Mouse (Mus musculus) megakaryocyte, embryonic 14.5 days (primary cell): Measurements from ENCODE around the gene Nedd8. TPM values are rescaled to one million over a fixed set of nuclear protein-coding genes. Genes with fewer than 3 reads are reported as not detected.

ENCODE experiments used
- H3K27me3 ChIP-seq: replicated peaks from 2 replicates; pipeline ENCODE3; 2012; ENCODE audit warnings: inconsistent platforms
- H3K36me3 ChIP-seq: replicated peaks from 2 replicates; pipeline ENCODE3; 2012; ENCODE audit warnings: low read length, inconsistent platforms, mixed read lengths
- H3K4me1 ChIP-seq: 2 replicates; pipeline ENCODE4 v1.6.1; 2012; ENCODE audit warnings: inconsistent platforms
- H3K4me3 ChIP-seq: replicated peaks from 2 replicates; pipeline ENCODE3; 2012; ENCODE audit warnings: moderate library complexity, mild to moderate bottlenecking, inconsistent platforms
- H3K9me3 ChIP-seq: 2 replicates; pipeline ENCODE4 v1.6.1; 2012; ENCODE audit warnings: inconsistent platforms
- FLI1 ChIP-seq: IDR thresholded peaks from 2 replicates; pipeline ENCODE4 v1.6.1; 2012; ENCODE audit warnings: low read length, inconsistent platforms, mixed read lengths
- GATA1 ChIP-seq: IDR thresholded peaks from 3 replicates; pipeline ENCODE4 v1.6.1; 2012; ENCODE audit warnings: mixed read lengths, low read length, inconsistent platforms, borderline replicate concordance
- polyA plus RNA-seq: library from polyadenylated mRNA; stranded (reverse); fragments of >175 nt; gene quantifications from 2 replicates; pipeline ENCODE4 v1.2.3, GENCODE M21; 2012; ENCODE audit warnings: low replicate concordance; ENCODE audit not compliant: insufficient read depth

The Nedd8 gene
- polyA plus RNA-seq, 1 experiment, result 102 TPM

DNA sequence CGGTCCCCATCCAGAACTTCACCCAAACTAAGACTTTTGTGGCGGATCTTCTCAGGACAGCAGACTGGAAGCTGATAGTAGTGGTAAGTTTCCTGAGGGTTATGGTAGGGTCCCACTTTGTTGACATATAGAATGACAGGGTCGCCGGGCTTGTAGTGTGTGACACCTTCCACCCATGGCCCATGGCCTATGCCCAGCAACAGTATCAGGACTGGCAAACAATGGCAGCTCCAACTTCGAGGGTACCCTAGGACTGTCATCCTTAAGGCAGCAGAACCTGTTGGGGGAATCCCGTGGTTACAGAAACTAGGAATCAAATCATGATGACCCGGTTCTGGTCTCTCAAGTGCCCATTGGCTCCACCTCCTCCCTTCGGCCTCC is 29.3 kb downstream of the Nedd8 start:
- no peaks in the 10 kb centered on the region for H3K9me3 ChIP-seq
- H3K4me1 ChIP-seq, result peaks cover 57% of the 10 kb centered on the region
- no peak for TF ChIP-seq GATA1
- no peak for TF ChIP-seq FLI1
- peak overlapping the region; percentile 96 for H3K4me3 ChIP-seq
- peaks cover 61% of the 10 kb centered on the region for H3K36me3 ChIP-seq
- H3K27me3 ChIP-seq, result no peaks in the 10 kb centered on the region

DNA sequence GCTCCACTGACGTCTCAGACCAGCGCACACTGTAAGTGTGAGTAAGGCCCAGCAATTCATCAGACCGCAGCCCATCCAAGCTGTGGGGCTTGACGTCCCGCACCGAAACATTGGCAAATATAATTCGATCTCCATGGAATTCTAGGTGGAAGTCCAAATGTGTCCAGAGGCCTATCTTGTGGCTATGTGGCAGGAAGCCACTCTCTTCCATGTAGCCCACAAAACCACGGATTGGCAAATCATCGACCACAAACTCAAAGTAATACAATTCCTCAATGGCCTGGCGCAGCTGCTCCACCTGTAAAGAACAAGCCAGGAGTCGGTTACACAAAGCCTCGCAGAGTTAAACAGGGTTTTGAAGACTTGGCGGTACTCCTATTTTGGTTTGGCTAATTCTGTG is 30.6 kb downstream of the Nedd8 start:
- Histone ChIP-seq H3K27me3 (no peaks in the 10 kb centered on the region), H3K4me1 (peaks cover 61% of the 10 kb centered on the region), H3K4me3 (no peak overlapping the region), H3K9me3 (no peaks in the 10 kb centered on the region), H3K36me3 (peaks cover 60% of the 10 kb centered on the region)
- TF ChIP-seq FLI1, result no peak
- no peak for TF ChIP-seq GATA1

DNA sequence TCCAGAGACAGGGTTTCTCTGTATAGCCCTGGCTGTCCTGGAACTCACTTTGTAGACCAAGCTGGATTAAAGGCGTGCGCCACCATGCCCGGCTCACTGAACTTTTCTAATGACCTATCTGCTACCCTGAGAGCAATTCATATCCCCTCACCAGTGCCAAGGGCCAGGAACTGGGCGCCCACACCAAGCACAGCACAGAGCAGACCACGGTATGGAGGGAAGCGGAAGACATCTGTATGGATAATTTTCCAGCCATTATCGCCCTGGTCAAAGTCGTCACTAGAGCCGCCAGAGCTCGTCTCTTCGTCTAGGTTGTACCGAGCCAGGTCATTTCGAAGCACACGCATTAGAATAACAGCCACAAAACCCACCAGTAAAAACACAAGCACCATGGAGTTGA is 31.1 kb downstream of the Nedd8 start:
- Histone ChIP-seq H3K4me3 (no peak overlapping the region), H3K36me3 (peaks cover 60% of the 10 kb centered on the region), H3K27me3 (no peaks in the 10 kb centered on the region), H3K4me1 (peaks cover 61% of the 10 kb centered on the region), H3K9me3 (no peaks in the 10 kb centered on the region)
- no peak for TF ChIP-seq FLI1
- no peak for TF ChIP-seq GATA1

- H3K9me3 ChIP-seq, result no peaks in the 10 kb centered on the region
- TF ChIP-seq FLI1, result no peak
- no peak for TF ChIP-seq GATA1
- H3K27me3 ChIP-seq, result no peaks in the 10 kb centered on the region
- peaks cover 63% of the 10 kb centered on the region for H3K4me1 ChIP-seq
- H3K36me3 ChIP-seq, result peaks cover 74% of the 10 kb centered on the region
- peak within 1 kb of the TSS; percentile 14 for H3K4me3 ChIP-seq
These were observed 34.1 kb downstream of the Nedd8 start, which contains the start of gene Gm49378 for GRCm38 (mm10) chr14:55637795-55638194. Gene Gm49378, minus strand, starts transcription at chr14:55637895.

- Histone ChIP-seq H3K4me3 (peak within 1 kb of the TSS; percentile 98), H3K4me1 (peaks cover 42% of the 10 kb centered on the region), H3K9me3 (no peaks in the 10 kb centered on the region), H3K36me3 (peaks cover 84% of the 10 kb centered on the region), H3K27me3 (no peaks in the 10 kb centered on the region)
- TF ChIP-seq FLI1, result no peak
These were observed 36.4 kb downstream of the Nedd8 start, which contains the start of gene Ipo4 for GRCm38 (mm10) chr14:55635523-55636007. Gene Ipo4, minus strand, starts transcription at chr14:55635957.

DNA sequence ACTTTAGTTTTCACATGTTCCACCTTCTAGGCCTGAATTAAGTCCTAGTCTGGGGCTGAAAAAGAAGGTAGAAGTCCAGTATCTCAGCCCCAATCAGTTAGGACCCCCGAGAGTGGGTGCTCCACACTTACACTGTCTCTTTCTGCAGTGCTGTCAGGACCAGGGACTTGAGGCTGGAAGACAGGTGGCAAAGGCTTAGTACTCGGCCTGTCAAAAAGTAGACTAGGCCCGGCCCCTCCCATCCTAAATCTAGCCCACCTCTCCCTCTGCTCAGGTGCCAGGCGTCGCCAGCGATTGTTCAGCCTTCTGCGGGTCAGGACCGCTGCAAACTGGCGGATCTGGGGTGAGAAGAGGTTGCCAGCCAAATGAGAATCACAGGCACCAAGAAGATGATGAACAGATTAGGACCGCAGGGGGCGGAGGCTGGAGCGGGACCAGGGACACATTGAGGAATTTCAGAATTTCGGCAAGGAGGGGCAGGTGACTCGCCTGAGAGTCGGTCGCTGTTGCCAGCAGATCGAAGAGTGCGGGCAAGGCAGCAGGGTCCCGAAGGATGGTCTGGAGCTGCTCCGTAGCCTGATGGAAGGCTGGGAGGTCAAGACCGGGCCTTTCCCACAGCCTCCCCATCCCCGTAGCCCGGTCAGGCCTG is 36.9 kb downstream of the Nedd8 start:
- Histone ChIP-seq H3K27me3 (no peaks in the 10 kb centered on the region), H3K36me3 (peaks cover 84% of the 10 kb centered on the region), H3K9me3 (no peaks in the 10 kb centered on the region), H3K4me3 (peak overlapping the region; percentile 98), H3K4me1 (peaks cover 37% of the 10 kb centered on the region)
- TF ChIP-seq FLI1, result no peak
- TF ChIP-seq GATA1, result no peak

DNA sequence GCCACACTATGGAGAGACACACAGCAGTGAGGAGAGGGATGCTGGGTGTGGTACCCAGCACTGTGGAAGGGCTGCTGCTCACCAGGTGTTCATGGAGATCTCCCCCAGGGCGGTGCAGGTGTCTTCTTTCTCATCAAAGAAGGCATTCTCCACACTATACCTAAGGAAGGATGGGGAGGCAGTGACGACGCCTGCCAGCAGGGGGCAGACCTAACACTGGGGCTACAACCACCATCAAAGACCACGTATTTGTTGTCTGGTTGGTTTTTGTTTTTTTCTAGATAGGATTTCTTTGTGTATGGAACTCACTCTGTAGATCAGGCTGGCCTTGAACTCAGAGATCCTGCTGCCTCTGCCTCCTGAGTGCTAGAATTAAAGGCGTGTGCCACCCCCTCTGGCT is 42.6 kb downstream of the Nedd8 start:
- no peaks in the 10 kb centered on the region for H3K27me3 ChIP-seq
- no peak for TF ChIP-seq GATA1
- no peak for TF ChIP-seq FLI1
- peaks cover 16% of the 10 kb centered on the region for H3K4me1 ChIP-seq
- H3K4me3 ChIP-seq, result no peak overlapping the region
- no peaks in the 10 kb centered on the region for H3K9me3 ChIP-seq
- H3K36me3 ChIP-seq, result peaks cover 99% of the 10 kb centered on the region

- H3K9me3 ChIP-seq, result no peaks in the 10 kb centered on the region
- H3K27me3 ChIP-seq, result no peaks in the 10 kb centered on the region
- peaks cover 7% of the 10 kb centered on the region; the same call in 1 of the 2 replicates for H3K4me1 ChIP-seq
- H3K36me3 ChIP-seq, result peaks cover 97% of the 10 kb centered on the region
- peak overlapping the region; percentile 0 for H3K4me3 ChIP-seq
- TF ChIP-seq GATA1 (no peak), FLI1 (no peak)
These were observed 43.7 kb downstream of the Nedd8 start for GRCm38 (mm10) chr14:55628077-55628827.

- Histone ChIP-seq H3K4me3 (peak overlapping the region; percentile 76), H3K9me3 (no peaks in the 10 kb centered on the region), H3K27me3 (peaks cover 18% of the 10 kb centered on the region), H3K4me1 (peaks cover 30% of the 10 kb centered on the region), H3K36me3 (peaks cover 2% of the 10 kb centered on the region)
- TF ChIP-seq GATA1 (no peak), FLI1 (no peak)
These were observed 53.3 kb downstream of the Nedd8 start for GRCm38 (mm10) chr14:55618486-55619195.
